In the genomic region with DNA sequence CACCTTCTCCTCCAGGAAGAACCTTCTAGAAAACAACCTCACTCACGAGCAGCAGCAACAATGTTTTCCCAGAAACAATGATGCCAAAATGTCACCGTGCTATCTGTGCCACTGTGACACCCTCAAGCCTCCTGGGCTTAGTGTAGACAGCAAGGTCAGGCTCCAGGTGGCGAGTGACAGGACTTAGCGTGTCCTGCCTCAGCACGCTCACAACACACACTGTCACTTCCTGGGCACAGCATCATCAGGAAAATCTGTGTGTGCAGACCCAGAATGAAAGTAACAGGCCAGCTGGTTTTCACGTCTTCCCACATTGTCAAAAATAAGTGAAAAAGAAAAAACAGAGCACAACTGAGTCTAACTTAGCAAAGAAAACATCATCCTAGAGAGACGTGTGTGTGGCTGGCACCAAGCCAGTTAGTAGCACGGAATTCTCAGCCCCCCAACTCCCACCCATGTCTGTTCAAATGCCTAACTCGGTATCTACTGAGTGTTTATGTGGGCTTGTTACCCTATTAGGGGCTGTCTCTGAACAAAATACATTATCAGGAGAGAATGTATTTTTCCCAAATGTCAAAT, we compare ENCODE assay signal across 24 mouse cellular contexts.
DNase-seq lines count a peak whose midpoint lies in the region; ATAC-seq and TF ChIP-seq lines count a peak whose summit lies in the region.
"Had no signal": no experiment of that assay in that cellular context is flagged by ENCODE, and none has a peak within 500 bp of the region (broad histone marks: within the 10 kb centered on the region; RNA-seq: fewer than 3 reads in every experiment).

No protein-coding gene starts in this region.

- H3K36me3 ChIP-seq in forebrain, embryonic 15.5 days = no peaks in the 10 kb centered on the region
- no peaks in the 10 kb centered on the region for H3K36me3 ChIP-seq in forebrain, embryonic 12.5 days (replicated peaks)
- H3K36me3 ChIP-seq: embryonic facial prominence, embryonic 12.5 days; limb, embryonic 10.5 days; midbrain, embryonic 15.5 days; neural tube, embryonic 12.5 days had no signal

- H3K4me3 ChIP-seq in forebrain, embryonic 15.5 days = no peak overlapping the region
- no peak overlapping the region for H3K4me3 ChIP-seq in forebrain, embryonic 12.5 days (replicated peaks)
- no peak overlapping the region for H3K4me3 ChIP-seq in left cerebral cortex, adult 2 months
- H3K4me3 ChIP-seq: embryonic facial prominence, embryonic 12.5 days; layer of hippocampus, adult 2 months; limb, embryonic 10.5 days; midbrain, embryonic 15.5 days; neural tube, embryonic 12.5 days had no signal

- TF ChIP-seq CTCF in left cerebral cortex, adult 2 months (IDR thresholded peaks at IDR 0.05) = no peak

- no peak overlapping the region for H3K9ac ChIP-seq in forebrain, embryonic 15.5 days (replicated peaks)
- H3K9ac ChIP-seq in forebrain, embryonic 12.5 days = no peak overlapping the region
- H3K9ac ChIP-seq: embryonic facial prominence, embryonic 12.5 days; hindbrain, embryonic 14.5 days; midbrain, embryonic 15.5 days; neural tube, embryonic 12.5 days had no signal

- no peaks in the 10 kb centered on the region for H3K4me1 ChIP-seq in forebrain, embryonic 15.5 days
- H3K4me1 ChIP-seq in forebrain, embryonic 12.5 days = no peaks in the 10 kb centered on the region
- H3K4me1 ChIP-seq: embryonic facial prominence, embryonic 12.5 days; megakaryocyte, embryonic 14.5 days; midbrain, embryonic 15.5 days; neural tube, embryonic 12.5 days had no signal

- ATAC-seq in forebrain, embryonic 15.5 days (replicated peaks) = no peak
- ATAC-seq in forebrain, embryonic 12.5 days (ENCODE audit: low FRiP score) = no peak
- ATAC-seq: inflammation-experienced regulatory T-cells, adult 6 months; midbrain, embryonic 15.5 days had no signal

- no peaks in the 10 kb centered on the region for H3K9me3 ChIP-seq in forebrain, embryonic 15.5 days
- no peaks in the 10 kb centered on the region for H3K9me3 ChIP-seq in forebrain, embryonic 12.5 days
- H3K9me3 ChIP-seq: embryonic facial prominence, embryonic 12.5 days; limb, embryonic 10.5 days; midbrain, embryonic 15.5 days; neural tube, embryonic 12.5 days had no signal

- DNase-seq in left cerebral cortex, postnatal 14 days (ENCODE audit: low spot score in 2 of 2) = peak; percentile 22 to 50
- no peak for DNase-seq in left cerebral cortex, adult 2 months (ENCODE audit: extremely low spot score in 1 of 2, low spot score in 2 of 2)
- DNase-seq in right cerebral cortex, adult 2 months (ENCODE audit: low spot score in 2 of 2) = peak; percentile 17 to 52
- DNase-seq in right cerebral cortex, postnatal 25 days = no peak
- DNase-seq in lung, postnatal 4 days = peak; percentile 6 to 35
- no peak for DNase-seq in cerebellum, postnatal 36 days
- DNase-seq: adrenal gland, postnatal 14 days; cerebellum, adult 11 months; cerebellum, adult 9-11 months; heart, postnatal 4 days; kidney, adult 18-20 months; liver; thymus, adult 2 months; thymus, postnatal 4 days had no signal

- intact Hi-C loops in left cerebral cortex, postnatal 14 days (cut with DNase I) = no loop called here
- intact Hi-C loops in left cerebral cortex, adult 2 months (cut with DNase I) = no loop called here

- no peak overlapping the region for H3K4me2 ChIP-seq in forebrain, embryonic 15.5 days (replicated peaks)
- no peak overlapping the region for H3K4me2 ChIP-seq in forebrain, embryonic 12.5 days
- H3K4me2 ChIP-seq: embryonic facial prominence, embryonic 12.5 days; hindbrain, embryonic 14.5 days; midbrain, embryonic 15.5 days; neural tube, embryonic 12.5 days had no signal

- H3K27me3 ChIP-seq in forebrain, embryonic 15.5 days = no peaks in the 10 kb centered on the region
- no peaks in the 10 kb centered on the region for H3K27me3 ChIP-seq in forebrain, embryonic 12.5 days
- H3K27me3 ChIP-seq: embryonic facial prominence, embryonic 12.5 days; midbrain, embryonic 15.5 days; neural tube, embryonic 12.5 days had no signal

- WGBS in forebrain, embryonic 15.5 days = 64% methylated on average over 9 of the region's 9 CpGs
- WGBS in forebrain, embryonic 12.5 days = 76% methylated on average over 9 of the region's 9 CpGs

- H3K27ac ChIP-seq in forebrain, embryonic 15.5 days (replicated peaks) = peak overlapping the region; percentile 40; the same call in 1 of the 2 replicates
- no peak overlapping the region for H3K27ac ChIP-seq in forebrain, embryonic 12.5 days
- no peak overlapping the region for H3K27ac ChIP-seq in left cerebral cortex, adult 2 months
- H3K27ac ChIP-seq: embryonic facial prominence, embryonic 12.5 days; hindbrain, embryonic 14.5 days; layer of hippocampus, adult 2 months; limb, embryonic 10.5 days; midbrain, embryonic 15.5 days; neural tube, embryonic 12.5 days had no signal

Comparison
In these comparisons a context has a peak if more than half of its experiments do, and no peak if none do; other contexts are left out.
1. DNase-seq: peak in left cerebral cortex, postnatal 14 days (2 of 2), right cerebral cortex, adult 2 months (2 of 2) and lung, postnatal 4 days (2 of 2); none in left cerebral cortex, adult 2 months (0 of 2), right cerebral cortex, postnatal 25 days (single experiment) and cerebellum, postnatal 36 days (0 of 2).